Mouse (Mus musculus) thymus, postnatal 0 days (tissue): ENCODE measurements at regions not wholly inside any gene's neighbourhood (a gene's known extent, or its start where the extent isn't known, plus 50 kb on each side); places are given as distances from the start of the nearest gene placed in this dataset.

Experiments used
- DNase-seq: peaks from one replicate; pipeline ENCODE4 v3.0.0-alpha.2; 2015; ENCODE audit warnings: low spot score

DNA sequence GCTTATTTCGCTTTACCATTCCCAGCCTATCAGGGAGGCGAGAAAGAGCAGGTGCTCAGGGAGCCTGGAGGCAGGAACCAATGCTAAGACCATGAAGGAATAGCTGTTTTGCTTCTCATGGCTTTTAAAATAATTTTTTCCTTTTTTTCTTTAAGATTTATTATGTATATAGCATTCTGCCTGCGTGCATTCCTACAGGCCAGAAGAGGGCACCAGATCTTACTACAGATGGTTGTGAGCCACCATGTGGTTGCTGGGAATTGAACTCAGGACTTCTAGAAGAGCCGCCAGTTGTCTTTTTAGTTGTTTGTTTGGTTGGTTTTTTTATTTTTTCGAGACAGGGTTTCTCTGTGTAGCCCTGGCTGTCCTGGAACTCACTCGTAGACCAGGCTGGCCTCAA lies 113.6 kb upstream of the Armc2 start:
- DNase-seq = no peak

DNA sequence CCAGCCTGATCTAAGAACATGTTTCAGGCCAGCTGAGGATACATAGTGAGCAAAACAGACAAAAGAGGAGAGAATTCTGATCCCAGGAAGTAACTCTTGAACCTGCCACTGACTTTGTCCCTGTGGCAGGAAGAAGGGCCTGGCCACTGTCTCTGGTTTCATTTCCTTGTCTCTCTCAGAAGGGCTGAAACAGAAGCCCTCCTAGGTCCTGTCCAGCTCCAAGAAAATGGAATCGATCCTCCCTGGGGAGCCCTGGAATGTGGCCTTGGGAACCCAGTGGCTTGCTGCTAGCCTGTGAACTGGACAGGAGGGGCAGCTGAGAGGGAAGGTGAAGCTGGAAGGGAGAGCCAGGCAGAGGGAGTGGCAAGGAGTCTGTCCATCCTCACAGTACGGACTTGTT lies 113.1 kb upstream of the Armc2 start:
- no peak for DNase-seq

DNA sequence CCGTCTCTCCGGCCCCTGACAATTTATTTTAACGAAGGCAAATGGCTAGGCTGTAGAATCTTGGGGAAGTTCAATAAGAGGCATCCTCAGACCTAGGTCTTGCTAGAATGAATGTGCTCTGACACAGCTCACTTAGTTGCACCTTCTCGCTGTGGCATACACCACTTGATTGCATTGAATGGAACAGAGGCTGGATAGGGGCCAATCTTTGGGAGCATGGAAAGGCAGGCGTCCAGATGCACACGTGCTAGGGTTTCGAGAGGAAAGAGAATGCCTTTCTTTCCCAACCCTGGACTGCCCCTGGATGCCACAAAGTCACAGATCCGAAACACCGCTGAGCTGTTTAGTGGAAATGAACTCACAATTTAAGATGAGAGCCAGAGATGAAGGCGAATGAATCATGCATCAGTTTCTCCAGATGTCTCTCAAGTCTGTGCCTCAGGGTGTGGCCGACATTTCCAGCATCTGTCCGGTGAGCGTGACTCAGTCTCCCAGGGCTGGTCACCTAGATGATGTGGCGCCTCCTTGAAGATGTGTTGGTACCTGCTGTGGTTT lies 109.7 kb upstream of the Armc2 start:
- DNase-seq = no peak

DNA sequence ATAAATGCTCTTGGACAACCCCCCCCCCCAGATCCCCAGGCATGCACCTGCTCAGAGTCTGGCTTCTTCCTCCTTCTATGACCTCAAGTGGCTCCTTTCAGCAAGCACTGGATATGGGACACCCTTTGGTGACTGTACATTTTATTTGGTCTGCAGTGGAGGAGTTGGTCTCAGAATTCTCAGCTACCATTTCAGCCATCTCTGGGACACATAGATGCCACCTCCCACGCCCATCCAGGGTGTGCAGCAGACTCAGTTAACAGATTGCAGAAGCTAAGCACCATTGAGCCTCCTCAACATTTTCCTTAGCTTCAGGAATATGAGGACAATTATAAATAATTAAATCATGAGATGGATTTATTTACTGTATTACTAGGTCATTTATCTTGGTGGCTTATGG lies 108.6 kb upstream of the Armc2 start:
- no peak for DNase-seq

DNA sequence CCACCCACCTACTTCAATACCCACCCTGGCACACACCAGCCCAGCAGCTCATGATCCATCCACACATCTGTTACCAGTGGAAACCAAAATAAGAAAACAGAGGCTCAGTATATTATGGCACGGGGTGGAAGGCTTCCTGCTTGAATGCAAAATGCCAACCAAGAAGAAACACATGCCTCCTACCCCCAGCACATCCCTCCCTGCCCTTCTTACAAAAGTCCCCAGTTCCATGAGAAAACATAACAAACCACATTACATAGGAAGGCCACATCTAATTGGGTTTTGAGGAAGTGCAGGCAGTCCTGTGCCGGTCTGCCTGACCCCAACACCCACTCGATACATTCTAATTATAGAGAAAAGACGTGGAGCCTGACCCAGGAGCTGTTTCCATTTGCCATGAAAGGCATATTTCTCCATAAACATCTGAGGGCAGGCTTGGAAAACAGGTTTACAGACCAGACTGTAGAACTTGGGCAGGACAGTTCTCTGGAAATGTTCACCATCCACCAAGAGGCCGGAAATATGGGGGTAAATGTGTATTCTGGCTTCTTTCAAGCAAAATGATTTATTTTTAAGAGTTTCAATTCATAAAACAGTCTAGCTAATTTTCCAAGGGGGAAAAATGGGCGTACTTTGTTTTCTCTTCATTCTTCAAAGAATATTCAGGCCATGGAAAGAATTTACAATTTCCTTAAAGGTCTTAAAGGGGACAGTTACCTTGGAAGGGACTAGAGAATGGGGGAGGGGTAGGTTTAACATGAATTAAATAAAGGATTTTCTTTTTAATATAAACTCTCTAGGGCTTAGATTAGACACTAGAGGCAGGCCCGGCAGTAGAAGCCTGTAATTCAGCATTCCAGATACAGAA lies 104.8 kb upstream of the Armc2 start:
- no peak for DNase-seq

DNA sequence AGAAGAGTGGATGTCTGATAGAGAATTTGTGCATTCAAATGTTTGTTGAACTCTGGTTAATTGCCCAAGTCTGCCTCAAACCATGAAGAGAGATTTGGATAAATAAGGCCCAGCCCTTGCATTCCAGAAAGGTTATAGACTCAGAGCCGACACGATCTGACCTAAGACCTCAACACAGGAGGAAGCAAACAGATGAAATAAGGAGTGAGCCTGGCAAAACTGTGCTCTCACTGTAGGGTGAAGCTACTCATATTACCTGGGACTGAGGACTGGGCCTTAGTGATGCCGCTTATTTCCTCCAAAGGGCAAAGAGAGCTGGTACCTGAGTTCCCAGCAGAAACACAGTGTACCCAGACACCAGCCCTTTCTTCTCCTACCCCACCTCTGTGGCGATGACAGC lies 103.7 kb upstream of the Armc2 start:
- DNase-seq = no peak

DNA sequence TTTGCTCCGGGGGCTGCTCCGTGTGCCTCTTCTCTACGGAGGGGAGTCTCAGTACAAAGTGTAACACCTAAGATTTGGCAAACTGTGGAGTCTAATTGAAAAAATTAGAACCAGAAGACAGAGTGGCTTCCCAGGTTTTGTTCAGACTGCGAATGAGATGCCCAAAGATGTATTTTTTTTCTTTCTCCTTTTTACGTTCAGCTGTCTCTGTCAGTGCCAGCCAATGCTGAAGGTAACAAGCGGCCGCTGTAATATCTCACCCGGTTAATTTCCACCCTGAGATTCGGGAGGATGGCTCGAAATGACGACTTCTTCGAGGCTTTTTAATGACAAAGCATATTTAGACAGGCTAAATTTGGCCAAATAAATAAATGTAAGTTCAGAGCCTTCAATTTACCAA lies 101.1 kb upstream of the Armc2 start:
- no peak for DNase-seq

DNA sequence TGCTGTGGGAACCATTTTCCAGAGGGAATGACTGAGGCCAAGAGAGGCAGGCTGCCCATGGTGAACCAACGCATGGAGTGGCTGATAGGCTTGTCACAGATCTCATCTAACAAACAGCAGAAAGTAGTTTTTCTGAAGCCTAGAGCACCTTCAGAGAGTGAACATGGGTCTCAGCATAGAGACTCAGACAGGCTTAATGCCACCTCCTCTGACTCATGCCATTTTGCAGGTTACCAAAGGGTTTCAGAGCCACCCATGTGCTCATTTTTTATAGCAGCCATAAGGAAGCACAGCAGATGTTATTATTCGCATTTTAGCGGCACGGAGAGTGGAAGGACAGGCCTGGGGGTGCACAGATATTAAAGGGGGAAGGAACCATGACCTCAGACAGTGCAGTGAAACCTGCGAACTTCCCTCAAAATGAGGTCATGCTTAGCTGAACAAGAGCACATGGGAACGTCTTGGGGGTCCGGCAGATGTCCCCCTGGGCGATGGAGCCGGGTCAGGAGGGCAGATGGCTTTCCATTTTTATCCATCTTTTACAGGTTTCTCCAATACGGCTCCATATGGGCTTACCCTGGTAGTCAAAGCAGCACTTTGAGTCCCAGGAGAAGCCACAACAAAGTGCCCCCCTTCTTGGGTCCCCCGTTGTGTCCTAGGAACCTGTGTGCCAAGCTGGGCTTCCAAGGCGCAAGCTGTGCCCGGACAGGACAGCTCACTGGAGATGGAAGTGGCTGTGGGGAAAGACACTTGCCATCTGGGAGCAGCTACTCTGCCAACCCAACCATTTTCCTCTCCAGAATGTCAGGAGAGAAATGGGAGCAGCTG lies 100.3 kb upstream of the Armc2 start:
- no peak for DNase-seq

DNA sequence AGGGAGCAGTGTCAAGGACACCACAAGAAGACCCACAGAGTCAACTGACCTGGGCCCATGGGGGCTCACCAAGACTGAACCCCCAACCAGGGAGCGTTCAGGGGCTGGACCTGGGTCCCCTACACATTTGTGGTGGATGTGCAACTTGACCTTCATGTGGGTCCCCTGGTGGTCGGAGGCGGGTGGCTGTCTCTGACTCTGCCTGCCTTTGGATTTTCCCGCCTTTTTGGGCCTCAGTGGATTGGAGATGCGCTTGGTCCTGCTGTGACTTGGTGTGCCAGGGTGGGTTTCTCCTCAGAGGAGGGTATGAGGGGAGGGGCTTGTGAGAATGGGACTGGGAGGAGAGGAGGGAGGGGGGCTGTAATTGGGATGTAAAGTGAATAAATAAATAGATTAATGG lies 99.3 kb upstream of the Armc2 start:
- DNase-seq = no peak

DNA sequence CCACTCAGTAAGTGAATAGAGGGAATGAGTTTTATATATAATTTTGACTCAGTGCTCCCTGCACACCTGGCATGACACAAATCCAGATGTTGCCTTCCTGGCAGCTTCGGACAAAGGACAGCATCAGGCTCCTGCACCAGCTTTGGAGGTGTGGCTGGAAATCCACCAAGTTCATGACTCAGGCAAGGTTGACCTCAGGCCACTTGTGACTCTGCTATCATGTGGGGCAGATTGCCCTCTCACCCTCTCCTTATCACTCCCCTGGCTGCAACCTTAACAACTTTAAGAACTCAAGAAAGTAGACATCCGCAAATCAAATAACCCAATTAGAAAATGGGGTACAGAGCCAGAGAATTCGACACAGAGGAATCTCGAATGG lies 97.7 kb upstream of the Armc2 start:
- DNase-seq = no peak

DNA sequence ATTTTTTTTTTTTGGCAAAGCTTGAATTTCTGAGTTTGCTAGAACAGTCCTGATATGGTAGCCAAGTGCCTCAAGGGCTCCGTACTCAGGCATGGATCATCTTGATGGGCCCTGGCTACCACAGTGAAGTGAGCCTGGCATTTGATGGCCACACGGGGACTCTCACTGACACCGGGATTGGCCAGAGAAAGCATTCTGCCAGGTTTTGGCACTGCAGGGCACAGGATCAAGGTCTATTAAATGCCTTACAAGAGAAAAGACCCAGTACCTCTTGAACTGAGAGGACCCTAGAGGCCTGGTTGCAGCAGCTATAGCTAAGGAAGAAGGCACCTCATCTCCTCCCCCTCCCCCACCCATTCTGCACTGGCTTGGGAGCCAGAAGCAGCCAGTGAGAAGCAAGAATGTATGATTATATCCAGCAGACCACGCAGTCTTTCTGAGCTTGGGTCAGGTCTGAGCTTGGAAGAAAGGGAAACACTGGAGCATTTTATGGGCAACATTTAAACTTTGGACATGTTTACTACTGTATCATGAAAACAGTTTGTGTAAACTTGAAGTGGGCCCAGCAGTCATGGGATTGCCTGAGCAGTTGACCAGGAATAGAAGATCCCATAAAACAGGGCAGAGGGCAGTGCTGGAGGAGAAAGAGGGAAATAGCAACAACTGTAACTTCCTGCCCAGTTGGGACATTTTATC lies 97.1 kb upstream of the Armc2 start:
- no peak for DNase-seq

DNA sequence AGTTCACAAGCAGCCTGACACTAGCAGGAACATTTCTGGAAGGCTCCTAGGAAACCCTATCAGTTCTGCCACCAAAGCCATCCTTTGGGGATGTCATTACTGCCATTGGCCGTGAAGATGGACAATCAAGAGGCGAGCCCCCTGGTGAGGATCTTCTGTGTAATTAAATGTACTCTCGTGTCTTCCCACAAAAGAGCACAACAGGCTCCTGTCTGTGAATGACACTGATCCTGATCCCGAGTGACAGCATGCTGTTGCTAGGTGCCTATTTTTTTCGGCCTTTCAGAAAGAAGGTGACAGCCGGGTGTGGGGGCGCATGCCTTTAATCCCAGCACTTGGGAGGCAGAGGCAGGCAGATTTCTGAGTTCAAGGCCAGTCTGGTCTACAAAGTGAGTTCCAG lies 92.5 kb upstream of the Armc2 start:
- no peak for DNase-seq

DNA sequence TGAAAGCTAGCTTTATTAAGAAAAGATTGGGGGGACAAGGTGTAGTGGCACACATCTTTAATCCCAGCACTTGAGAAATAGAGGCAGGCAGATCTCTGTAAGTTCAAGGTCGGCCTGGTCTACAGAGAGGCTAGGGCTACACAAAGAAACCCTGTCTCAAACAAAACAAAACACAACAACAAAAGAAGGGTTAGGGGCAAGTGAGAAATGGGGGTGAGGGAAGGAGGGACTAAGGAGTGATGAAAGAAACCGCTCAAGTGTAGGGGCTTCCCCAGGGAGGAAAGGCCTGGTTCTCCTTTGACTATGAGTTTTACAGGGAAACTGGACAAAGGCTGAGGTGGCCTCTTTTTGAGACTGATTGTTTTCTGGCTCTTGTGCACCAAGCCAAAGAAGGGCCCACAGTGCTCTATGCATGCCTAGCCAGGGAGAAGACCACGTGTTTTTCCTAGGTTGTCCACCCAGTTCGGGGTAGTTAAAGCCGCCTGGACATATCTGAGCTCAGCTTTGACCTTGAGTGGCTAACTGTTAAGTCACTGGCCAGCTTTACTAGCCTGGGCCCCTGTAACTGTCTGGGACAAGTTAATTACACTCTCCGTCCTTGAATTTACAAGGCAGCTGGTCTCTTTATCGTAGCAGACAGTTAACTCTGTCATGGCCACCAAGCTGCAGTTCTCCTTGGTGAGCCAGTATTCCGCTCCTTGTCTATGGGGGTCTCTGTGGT lies 90.2 kb upstream of the Armc2 start:
- no peak for DNase-seq

DNA sequence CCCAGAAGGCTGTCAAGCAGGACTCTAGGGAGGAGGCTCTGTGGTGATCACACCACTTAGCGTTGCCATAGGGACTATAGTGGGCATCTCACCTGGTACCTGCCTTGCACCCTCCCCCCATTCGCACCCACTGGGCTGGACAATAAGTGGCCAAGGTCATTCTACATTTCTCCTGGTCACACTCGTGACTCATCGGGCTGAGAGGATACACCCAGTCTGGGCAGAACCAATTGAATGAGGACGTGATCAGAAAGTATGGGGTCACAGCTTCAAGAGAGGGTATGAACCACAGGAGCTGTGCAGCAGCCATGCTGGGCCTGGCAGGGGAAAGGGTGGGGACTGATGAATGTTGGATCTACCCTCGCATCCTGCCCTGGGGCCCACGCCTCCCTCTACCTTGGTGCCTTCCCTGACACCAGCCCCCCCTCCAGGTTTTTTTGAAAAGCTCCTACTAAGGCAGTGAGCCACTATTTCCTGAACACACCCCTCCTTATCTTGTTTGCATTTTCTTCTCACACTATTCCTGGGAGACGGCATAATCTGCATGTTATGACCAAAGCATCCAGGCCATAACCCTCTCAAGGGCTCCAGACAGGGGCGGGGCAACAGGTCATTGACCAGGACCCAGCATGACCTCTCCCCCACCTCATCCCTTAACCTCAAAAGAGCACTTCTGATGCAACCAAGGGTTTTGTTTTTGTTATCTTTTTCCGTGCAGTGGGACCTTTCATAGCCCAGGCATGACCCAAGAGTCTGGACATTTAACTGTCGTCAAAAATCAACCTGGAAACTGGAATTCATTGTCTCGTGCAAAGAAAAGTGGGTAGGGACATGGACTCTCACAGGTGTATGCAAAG lies 89.4 kb upstream of the Armc2 start:
- no peak for DNase-seq

DNA sequence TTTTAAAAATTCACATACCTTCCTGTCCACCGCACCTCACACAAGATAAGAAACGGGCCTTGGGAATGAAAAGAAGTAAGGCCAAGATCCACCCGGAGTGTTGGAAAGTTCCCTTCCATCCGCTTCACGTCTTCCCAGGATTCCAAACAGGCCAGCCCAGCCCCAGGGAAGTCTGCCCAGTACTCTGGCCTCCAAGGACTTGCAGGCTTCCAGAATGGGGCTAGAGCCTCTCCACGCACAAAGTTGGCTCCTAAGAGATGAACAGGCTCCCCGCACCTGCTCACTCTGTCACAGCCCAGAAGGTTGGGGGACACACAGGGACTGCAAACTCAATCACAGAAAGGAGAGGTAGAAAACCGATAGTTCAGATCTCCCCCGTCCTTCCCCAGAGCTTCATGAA lies 88.4 kb upstream of the Armc2 start:
- no peak for DNase-seq

DNA sequence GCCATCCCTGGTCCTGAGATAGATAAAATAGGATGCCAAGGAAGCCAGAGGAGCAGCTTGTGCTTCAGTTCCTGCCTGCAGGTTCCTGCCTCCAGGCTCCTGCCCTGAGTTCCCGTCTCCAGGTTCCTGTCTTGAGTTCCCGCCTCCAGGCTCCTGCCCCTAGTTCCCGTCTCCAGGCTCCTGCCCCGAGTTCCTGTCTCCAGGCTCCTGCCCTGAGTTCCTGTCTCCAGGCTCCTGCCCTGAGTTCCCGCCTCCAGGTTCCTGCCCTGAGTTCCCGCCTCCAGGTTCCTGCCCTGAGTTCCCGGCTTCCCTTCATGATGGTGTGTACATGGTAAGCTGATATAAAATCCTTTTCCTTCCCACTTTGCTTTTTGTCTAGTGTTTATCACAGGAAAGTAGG lies 86.8 kb upstream of the Armc2 start:
- no peak for DNase-seq

DNA sequence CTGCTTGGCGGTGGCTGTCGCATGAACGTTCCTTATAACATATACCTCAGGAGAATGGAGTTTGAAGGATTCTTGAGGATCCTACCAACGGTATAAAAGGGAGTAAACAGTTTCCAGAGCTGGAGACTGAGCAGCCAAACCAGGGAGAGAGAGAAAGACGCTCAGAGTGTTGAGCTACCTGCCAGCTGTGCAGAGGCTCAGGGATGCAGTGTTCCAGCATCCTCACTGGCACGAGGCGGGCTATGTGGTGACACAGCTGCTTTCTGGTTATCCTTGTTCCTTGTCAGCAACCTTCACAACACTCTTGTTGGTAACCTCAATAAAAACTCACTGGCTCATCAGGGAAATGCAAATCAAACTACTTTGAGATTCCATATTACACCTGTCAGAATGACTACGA lies 84.1 kb upstream of the Armc2 start:
- no peak for DNase-seq

DNA sequence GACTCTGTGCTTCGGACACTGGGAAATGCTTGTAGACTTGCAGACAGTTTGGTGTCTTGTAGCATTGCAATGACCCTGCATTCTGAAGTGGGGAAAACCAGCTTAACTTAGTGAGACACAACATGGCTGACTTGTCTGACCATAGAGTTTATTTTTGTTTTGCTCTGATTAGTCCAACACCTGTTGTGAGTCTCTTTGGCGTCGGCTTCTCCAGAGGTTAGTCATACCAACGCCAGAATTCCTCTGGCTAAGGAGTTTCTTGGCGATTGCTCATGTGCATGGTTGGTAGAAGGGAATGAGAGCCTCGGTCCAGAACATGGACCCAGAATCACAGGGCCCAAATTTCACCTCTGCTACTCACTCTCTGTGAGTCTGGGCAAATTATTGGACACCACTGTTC lies 82.9 kb upstream of the Armc2 start:
- no peak for DNase-seq

DNA sequence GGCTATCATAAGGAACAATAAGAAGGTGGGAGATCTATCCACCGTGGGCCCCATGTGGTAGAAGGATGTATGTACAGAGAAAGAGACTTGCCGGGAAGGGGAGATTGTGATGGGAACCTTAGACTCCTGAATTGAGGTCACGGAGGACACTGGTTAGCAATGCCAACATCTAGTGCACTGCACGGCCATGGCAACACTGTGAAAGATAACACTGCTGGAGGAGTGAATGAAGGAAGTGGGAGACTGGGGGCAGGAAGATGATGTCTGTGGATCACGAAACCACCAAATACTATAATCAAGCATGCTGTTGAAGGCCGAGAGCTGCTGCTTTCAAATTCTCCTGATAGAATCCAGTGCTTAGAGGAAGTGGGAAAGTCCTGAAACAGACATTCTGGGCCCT lies 78.7 kb upstream of the Armc2 start:
- no peak for DNase-seq

DNA sequence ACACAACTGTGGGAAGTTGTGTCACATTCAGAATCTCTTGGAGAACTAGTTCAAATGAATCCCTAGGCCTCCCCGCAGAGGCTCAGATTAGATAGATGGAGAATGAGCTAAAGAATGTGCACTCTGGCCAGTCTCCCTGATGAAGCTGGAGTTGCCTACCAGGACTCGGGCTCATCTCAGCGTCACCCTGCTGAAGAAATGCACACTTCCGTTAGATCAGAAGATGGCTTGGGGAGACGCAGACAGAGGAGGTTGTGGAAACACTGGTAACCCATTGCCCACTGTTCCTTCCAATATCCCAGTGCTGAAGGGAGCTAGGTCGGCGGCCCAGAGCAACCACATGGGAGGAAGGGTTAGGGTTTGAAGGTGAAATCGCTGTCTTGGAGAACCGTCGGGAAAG lies 77.7 kb upstream of the Armc2 start:
- DNase-seq = no peak
